Mouse (Mus musculus): ENCODE measurements around the gene Gria1. TPM values are rescaled to one million over a fixed set of nuclear protein-coding genes. Genes with fewer than 3 reads are reported as not detected.
A peak's percentile ranks its signal among the peaks of the same experiment; 100 is the strongest.

Gria1 gene
- polyA plus RNA-seq, 1 experiment from 2014 or later = 1.2 TPM

GRCm38 (mm10) chr11:57072171-57072570 is 61.0 kb downstream of the Gria1 start:
- Histone ChIP-seq H3K36me3 (replicated peaks; ENCODE audit: control insufficient read depth, insufficient read depth, low read depth, low read length) (no peaks in the 10 kb centered on the region), H3K9me3 (replicated peaks; ENCODE audit: control insufficient read depth, low read length) (no peaks in the 10 kb centered on the region), H3K9ac (replicated peaks; ENCODE audit: low read length) (no peak overlapping the region), H3K4me3 (ENCODE audit: low read depth, low read length) (no peak overlapping the region), H3K27ac (replicated peaks; ENCODE audit: low read depth, low read length) (no peak overlapping the region), H3K4me2 (ENCODE audit: low read depth, low read length) (no peak overlapping the region), H3K4me1 (ENCODE audit: control insufficient read depth, insufficient read depth, low read length) (no peaks in the 10 kb centered on the region), H3K27me3 (ENCODE audit: control insufficient read depth, insufficient read depth, low read length) (no peaks in the 10 kb centered on the region)
- DNase-seq (ENCODE audit: low spot score) (no peak), ATAC-seq (replicated peaks; ENCODE audit: insufficient number of reproducible peaks, low FRiP score, low TSS enrichment, low read depth) (no peak)
- 73% methylated on average over 6 of the region's 6 CpGs for WGBS

GRCm38 (mm10) chr11:57079423-57079822 is 68.2 kb downstream of the Gria1 start:
- Histone ChIP-seq H3K9me3 (replicated peaks; ENCODE audit: control insufficient read depth, low read length) (no peaks in the 10 kb centered on the region), H3K4me2 (ENCODE audit: low read depth, low read length) (no peak overlapping the region), H3K27me3 (ENCODE audit: control insufficient read depth, insufficient read depth, low read length) (no peaks in the 10 kb centered on the region), H3K27ac (replicated peaks; ENCODE audit: low read depth, low read length) (no peak overlapping the region), H3K36me3 (replicated peaks; ENCODE audit: control insufficient read depth, insufficient read depth, low read depth, low read length) (no peaks in the 10 kb centered on the region), H3K4me3 (ENCODE audit: low read depth, low read length) (no peak overlapping the region), H3K4me1 (ENCODE audit: control insufficient read depth, insufficient read depth, low read length) (no peaks in the 10 kb centered on the region), H3K9ac (replicated peaks; ENCODE audit: low read length) (no peak overlapping the region)
- DNase-seq (ENCODE audit: low spot score) (no peak), ATAC-seq (replicated peaks; ENCODE audit: insufficient number of reproducible peaks, low FRiP score, low TSS enrichment, low read depth) (no peak)
- 80% methylated on average over 3 of the region's 3 CpGs for WGBS

- Histone ChIP-seq H3K27ac (replicated peaks; ENCODE audit: low read depth, low read length) (no peak overlapping the region), H3K4me1 (ENCODE audit: control insufficient read depth, insufficient read depth, low read length) (no peaks in the 10 kb centered on the region), H3K9ac (replicated peaks; ENCODE audit: low read length) (no peak overlapping the region), H3K4me2 (ENCODE audit: low read depth, low read length) (no peak overlapping the region), H3K36me3 (replicated peaks; ENCODE audit: control insufficient read depth, insufficient read depth, low read depth, low read length) (no peaks in the 10 kb centered on the region), H3K4me3 (ENCODE audit: low read depth, low read length) (no peak overlapping the region), H3K27me3 (ENCODE audit: control insufficient read depth, insufficient read depth, low read length) (no peaks in the 10 kb centered on the region), H3K9me3 (replicated peaks; ENCODE audit: control insufficient read depth, low read length) (no peaks in the 10 kb centered on the region)
- DNase-seq (ENCODE audit: low spot score) = no peak
- no peak for ATAC-seq (replicated peaks; ENCODE audit: insufficient number of reproducible peaks, low FRiP score, low TSS enrichment, low read depth)
- WGBS = 79% methylated on average over 5 of the region's 5 CpGs
Measured at GRCm38 (mm10) chr11:57089527-57089926, 78.3 kb downstream of the Gria1 start.

DNA sequence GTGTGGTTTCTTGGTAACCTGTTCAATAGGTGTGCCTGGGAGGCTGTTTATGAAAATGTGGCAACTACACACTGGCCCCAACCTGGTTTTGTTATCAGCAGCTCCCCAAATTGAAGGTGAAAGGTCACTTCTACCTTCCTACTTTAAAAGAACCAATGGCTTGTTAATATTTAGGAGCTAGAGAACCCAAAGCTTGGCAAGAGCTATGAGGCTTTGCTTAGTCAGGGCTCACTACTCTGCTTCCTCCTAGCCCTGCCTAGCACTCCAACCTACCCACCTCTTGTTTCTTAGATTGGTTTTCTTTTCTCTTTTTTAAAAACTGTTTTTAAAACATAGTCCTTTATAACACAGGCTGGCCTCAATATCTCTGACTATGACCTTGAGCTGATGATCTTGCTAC is 79.5 kb downstream of the Gria1 start:
- no peaks in the 10 kb centered on the region for H3K36me3 ChIP-seq (replicated peaks; ENCODE audit: control insufficient read depth, insufficient read depth, low read depth, low read length)
- no peak overlapping the region for H3K27ac ChIP-seq (replicated peaks; ENCODE audit: low read depth, low read length)
- H3K4me1 ChIP-seq (ENCODE audit: control insufficient read depth, insufficient read depth, low read length) = no peaks in the 10 kb centered on the region
- H3K9ac ChIP-seq (replicated peaks; ENCODE audit: low read length) = no peak overlapping the region
- DNase-seq (ENCODE audit: low spot score) (no peak), ATAC-seq (replicated peaks; ENCODE audit: insufficient number of reproducible peaks, low FRiP score, low TSS enrichment, low read depth) (no peak)
- H3K9me3 ChIP-seq (replicated peaks; ENCODE audit: control insufficient read depth, low read length) = no peaks in the 10 kb centered on the region
- no peak overlapping the region for H3K4me3 ChIP-seq (ENCODE audit: low read depth, low read length)
- no peak overlapping the region for H3K4me2 ChIP-seq (ENCODE audit: low read depth, low read length)
- H3K27me3 ChIP-seq (ENCODE audit: control insufficient read depth, insufficient read depth, low read length) = no peaks in the 10 kb centered on the region

DNA sequence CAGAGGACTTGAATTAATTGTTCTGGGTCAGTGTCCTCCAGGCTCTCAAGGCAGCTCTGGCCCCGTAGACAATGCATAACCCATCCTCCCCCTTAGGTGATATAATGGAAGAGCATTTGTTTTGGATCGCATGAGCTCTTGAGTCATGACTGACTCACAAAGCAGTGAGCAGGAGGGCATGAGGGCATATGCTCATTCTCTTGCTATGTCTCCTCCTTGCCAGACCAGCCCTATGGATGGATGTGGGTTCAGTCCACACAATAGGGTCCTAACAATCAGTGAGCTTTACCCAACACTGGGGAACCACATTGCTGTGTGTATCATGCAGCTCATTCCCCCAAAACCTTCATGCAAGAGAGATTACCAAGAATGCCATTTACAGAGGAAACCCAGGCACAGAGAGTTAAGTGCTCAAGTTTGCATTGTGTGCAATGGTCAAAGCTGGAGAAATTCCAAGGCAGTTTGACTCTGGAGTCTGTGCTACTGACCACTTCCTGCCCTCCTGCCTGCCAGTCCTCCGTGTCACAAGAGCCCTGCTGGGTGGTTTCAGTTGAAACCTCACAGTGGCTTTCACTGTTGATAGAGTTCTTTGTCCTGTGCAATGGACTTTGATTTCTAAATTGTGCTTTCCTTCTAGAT is 80.2 kb downstream of the Gria1 start:
- no peak overlapping the region for H3K9ac ChIP-seq (replicated peaks; ENCODE audit: low read length)
- no peaks in the 10 kb centered on the region for H3K9me3 ChIP-seq (replicated peaks; ENCODE audit: control insufficient read depth, low read length)
- no peaks in the 10 kb centered on the region for H3K36me3 ChIP-seq (replicated peaks; ENCODE audit: control insufficient read depth, insufficient read depth, low read depth, low read length)
- no peak overlapping the region for H3K27ac ChIP-seq (replicated peaks; ENCODE audit: low read depth, low read length)
- WGBS = 67% methylated on average over 3 of the region's 3 CpGs
- H3K4me2 ChIP-seq (ENCODE audit: low read depth, low read length) = no peak overlapping the region
- no peak overlapping the region for H3K4me3 ChIP-seq (ENCODE audit: low read depth, low read length)
- no peaks in the 10 kb centered on the region for H3K4me1 ChIP-seq (ENCODE audit: control insufficient read depth, insufficient read depth, low read length)
- no peaks in the 10 kb centered on the region for H3K27me3 ChIP-seq (ENCODE audit: control insufficient read depth, insufficient read depth, low read length)
- ATAC-seq (replicated peaks; ENCODE audit: insufficient number of reproducible peaks, low FRiP score, low TSS enrichment, low read depth) (no peak), DNase-seq (ENCODE audit: low spot score) (no peak)

DNA sequence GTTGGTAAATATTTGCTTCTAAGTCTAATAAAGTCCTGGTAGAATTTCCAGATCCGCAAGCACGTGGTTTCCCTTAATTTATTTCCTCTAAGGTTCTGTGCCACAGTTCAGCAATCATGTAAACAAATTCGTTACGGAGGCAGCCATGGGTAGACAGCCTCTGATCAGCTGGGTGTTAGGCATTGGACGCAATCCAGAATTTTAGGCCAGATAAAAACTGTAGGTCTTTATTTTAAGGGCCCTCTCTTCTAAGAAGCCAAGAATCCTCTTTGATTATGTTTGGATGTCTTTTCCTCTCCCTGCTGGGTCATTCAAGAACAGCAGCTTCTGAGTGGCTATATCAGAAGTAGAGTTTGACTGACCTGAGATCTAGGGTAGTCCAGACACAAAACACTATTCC is 89.3 kb downstream of the Gria1 start:
- H3K4me1 ChIP-seq (ENCODE audit: control insufficient read depth, insufficient read depth, low read length) = no peaks in the 10 kb centered on the region
- 87% methylated on average over 5 of the region's 5 CpGs for WGBS
- H3K9me3 ChIP-seq (replicated peaks; ENCODE audit: control insufficient read depth, low read length) = no peaks in the 10 kb centered on the region
- H3K4me3 ChIP-seq (ENCODE audit: low read depth, low read length) = no peak overlapping the region
- H3K27me3 ChIP-seq (ENCODE audit: control insufficient read depth, insufficient read depth, low read length) = no peaks in the 10 kb centered on the region
- ATAC-seq (replicated peaks; ENCODE audit: insufficient number of reproducible peaks, low FRiP score, low TSS enrichment, low read depth) (no peak), DNase-seq (ENCODE audit: low spot score) (no peak)
- no peak overlapping the region for H3K9ac ChIP-seq (replicated peaks; ENCODE audit: low read length)
- H3K36me3 ChIP-seq (replicated peaks; ENCODE audit: control insufficient read depth, insufficient read depth, low read depth, low read length) = no peaks in the 10 kb centered on the region
- no peak overlapping the region for H3K27ac ChIP-seq (replicated peaks; ENCODE audit: low read depth, low read length)
- no peak overlapping the region for H3K4me2 ChIP-seq (ENCODE audit: low read depth, low read length)

DNA sequence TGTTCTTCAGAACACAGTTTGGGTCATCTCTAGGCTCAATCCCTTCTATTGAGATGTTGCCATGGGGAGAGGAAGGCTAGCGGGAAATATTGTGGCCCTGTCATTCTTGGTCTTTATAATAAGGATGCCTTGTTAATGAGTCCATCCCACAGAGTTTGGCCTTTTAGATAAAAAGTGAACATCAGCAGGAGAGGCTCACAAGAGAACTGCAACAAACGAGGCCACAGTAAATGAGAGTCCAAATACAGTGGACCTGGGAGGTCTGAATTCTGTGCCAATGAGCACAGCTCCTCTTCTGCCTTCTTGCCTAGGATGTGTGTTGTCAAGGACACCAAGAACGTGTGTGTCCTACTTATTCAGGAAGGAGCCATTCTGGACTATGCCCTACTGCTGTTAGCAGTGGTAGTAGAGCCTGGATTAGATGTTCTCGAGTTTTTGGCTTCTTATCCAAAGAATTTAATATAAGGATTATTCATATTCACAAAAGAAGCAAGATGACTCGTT is 92.6 kb downstream of the Gria1 start:
- no peak for ATAC-seq (replicated peaks; ENCODE audit: insufficient number of reproducible peaks, low FRiP score, low TSS enrichment, low read depth)
- H3K4me3 ChIP-seq (ENCODE audit: low read depth, low read length) = no peak overlapping the region
- 76% methylated on average over 5 of the region's 5 CpGs for WGBS
- DNase-seq (ENCODE audit: low spot score) = no peak
- no peak overlapping the region for H3K27ac ChIP-seq (replicated peaks; ENCODE audit: low read depth, low read length)
- no peak overlapping the region for H3K4me2 ChIP-seq (ENCODE audit: low read depth, low read length)
- no peaks in the 10 kb centered on the region for H3K27me3 ChIP-seq (ENCODE audit: control insufficient read depth, insufficient read depth, low read length)
- H3K9me3 ChIP-seq (replicated peaks; ENCODE audit: control insufficient read depth, low read length) = no peaks in the 10 kb centered on the region
- no peak overlapping the region for H3K9ac ChIP-seq (replicated peaks; ENCODE audit: low read length)
- H3K36me3 ChIP-seq (replicated peaks; ENCODE audit: control insufficient read depth, insufficient read depth, low read depth, low read length) = no peaks in the 10 kb centered on the region
- no peaks in the 10 kb centered on the region for H3K4me1 ChIP-seq (ENCODE audit: control insufficient read depth, insufficient read depth, low read length)

DNA sequence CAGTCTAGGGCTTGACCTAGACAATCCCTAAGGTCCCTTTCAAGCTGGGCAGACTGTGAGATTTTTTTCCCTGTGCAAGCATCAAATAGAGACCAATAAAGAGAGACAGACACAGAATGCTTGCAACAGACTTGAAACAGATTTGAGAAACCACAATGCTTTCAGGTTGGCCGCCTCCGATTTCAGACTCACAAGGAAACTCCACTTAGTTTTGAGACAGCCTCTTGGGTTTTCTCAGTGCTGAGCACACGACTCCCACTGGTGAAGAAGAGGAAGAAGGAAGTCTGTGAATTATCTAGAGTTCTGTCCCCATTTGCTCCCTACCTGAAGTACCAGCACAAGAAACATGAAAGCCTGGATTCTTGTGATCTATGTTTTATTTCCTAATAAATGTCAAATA is 94.5 kb downstream of the Gria1 start:
- WGBS = 46% methylated on average over 3 of the region's 3 CpGs
- DNase-seq (ENCODE audit: low spot score) = peak; percentile 19
- H3K9ac ChIP-seq (replicated peaks; ENCODE audit: low read length) = no peak overlapping the region

More for the DNA sequence above, 94.5 kb downstream of the Gria1 start:
- H3K4me2 ChIP-seq (ENCODE audit: low read depth, low read length) = no peak overlapping the region
- no peaks in the 10 kb centered on the region for H3K9me3 ChIP-seq (replicated peaks; ENCODE audit: control insufficient read depth, low read length)
- H3K36me3 ChIP-seq (replicated peaks; ENCODE audit: control insufficient read depth, insufficient read depth, low read depth, low read length) = no peaks in the 10 kb centered on the region
- ATAC-seq (replicated peaks; ENCODE audit: insufficient number of reproducible peaks, low FRiP score, low TSS enrichment, low read depth) = no peak
- no peak overlapping the region for H3K4me3 ChIP-seq (ENCODE audit: low read depth, low read length)
- H3K27ac ChIP-seq (replicated peaks; ENCODE audit: low read depth, low read length) = no peak overlapping the region
- H3K4me1 ChIP-seq (ENCODE audit: control insufficient read depth, insufficient read depth, low read length) = no peaks in the 10 kb centered on the region
- no peaks in the 10 kb centered on the region for H3K27me3 ChIP-seq (ENCODE audit: control insufficient read depth, insufficient read depth, low read length)

Measured in embryonic facial prominence, embryonic 11.5 days (tissue).